Mouse (Mus musculus) small intestine, adult 2 months (tissue): ENCODE results near the gene Bptf.

Experiments
- CTCF ChIP-seq: fragments of 200-500 bp; IDR thresholded peaks from 2 replicates; pipeline ENCODE4 v1.5.1; 2012; ENCODE audit warnings: low read depth, mild to moderate bottlenecking, control low read depth, inconsistent platforms, low read length, moderate library complexity, mixed read lengths; ENCODE audit not compliant: insufficient replicate concordance, insufficient read length; ENCODE audit errors: extremely low read depth
- POLR2A ChIP-seq: fragments of 200-500 bp; IDR thresholded peaks from 2 replicates; pipeline ENCODE4 v1.6.1; 2012; ENCODE audit warnings: low read depth, mild to moderate bottlenecking, control low read depth, inconsistent platforms, low read length, moderate library complexity

GRCm38 (mm10) chr11:107106978-107107724 is 24.8 kb downstream of the Bptf start:
- TF ChIP-seq POLR2A = no peak
- no peak for TF ChIP-seq CTCF
